Mouse (Mus musculus): ENCODE results near the gene Alox15. TPM values are rescaled to one million over a fixed set of nuclear protein-coding genes. Genes with fewer than 3 reads are reported as not detected.
"Not testable (repeated sequence)": the region's sequence is repeated elsewhere in the genome, so short reads cannot be mapped to it uniquely, and the experiment has no call there.

Alox15 gene
- total RNA-seq (2022): under 1 TPM in 2 of 4 experiments, not detected in 2; 0.45 to 0.61 TPM

- no peak for DNase-seq (ENCODE audit: low spot score in 2 of 2)
Observed at GRCm38 (mm10) chr11:70351868-70352267, at the start of gene Alox15. Gene Alox15 (minus strand): TSS chr11:70352031.

DNA sequence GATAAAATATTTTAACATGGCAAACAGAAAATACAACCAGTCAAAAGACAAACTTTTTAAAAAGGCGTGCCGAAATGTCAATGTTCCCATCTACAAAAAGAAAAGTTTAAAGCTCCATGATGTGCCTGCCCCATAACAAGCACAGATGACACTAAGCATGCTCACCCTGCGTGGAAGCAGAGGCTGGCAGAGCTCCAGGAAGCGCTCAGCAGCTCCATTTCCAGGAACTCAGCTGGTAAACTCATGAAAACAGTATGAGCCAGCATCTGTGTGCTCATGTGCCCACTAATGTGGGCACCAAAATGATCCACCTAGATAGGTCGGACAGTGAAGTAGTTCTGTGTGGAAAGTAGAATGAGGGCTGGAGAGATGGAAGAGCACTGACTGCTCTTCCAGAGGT, 37.6 kb upstream of the Alox15 start:
- peak in 1 of 2 experiments; percentile 18 for DNase-seq (ENCODE audit: low spot score in 2 of 2)

GRCm38 (mm10) chr11:70387436-70387835, 35.6 kb upstream of the Alox15 start:
- DNase-seq (ENCODE audit: low spot score in 2 of 2): no peak

GRCm38 (mm10) chr11:70384136-70384535, 32.3 kb upstream of the Alox15 start:
- DNase-seq (ENCODE audit: low spot score in 2 of 2): no peak

DNA sequence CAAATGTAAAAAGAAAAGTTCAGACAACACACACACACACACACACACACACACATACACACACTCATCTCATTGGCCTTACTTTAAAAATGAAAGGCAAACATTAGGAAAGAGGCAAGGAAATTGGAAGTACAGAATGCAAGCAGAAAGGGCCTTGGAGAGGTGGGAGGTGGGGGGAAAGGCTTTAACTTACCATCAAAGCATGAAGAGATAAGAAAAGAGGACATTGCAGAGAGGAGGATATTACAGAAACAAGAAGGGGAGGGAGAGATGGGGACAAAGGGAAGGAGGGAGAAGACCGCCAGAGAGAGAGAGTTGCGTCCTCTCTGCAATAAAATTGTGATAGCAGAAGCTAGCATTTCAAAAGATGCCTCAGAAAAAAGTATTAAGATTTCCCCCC, 29.5 kb upstream of the Alox15 start:
- DNase-seq (ENCODE audit: low spot score in 2 of 2): no peak

DNA sequence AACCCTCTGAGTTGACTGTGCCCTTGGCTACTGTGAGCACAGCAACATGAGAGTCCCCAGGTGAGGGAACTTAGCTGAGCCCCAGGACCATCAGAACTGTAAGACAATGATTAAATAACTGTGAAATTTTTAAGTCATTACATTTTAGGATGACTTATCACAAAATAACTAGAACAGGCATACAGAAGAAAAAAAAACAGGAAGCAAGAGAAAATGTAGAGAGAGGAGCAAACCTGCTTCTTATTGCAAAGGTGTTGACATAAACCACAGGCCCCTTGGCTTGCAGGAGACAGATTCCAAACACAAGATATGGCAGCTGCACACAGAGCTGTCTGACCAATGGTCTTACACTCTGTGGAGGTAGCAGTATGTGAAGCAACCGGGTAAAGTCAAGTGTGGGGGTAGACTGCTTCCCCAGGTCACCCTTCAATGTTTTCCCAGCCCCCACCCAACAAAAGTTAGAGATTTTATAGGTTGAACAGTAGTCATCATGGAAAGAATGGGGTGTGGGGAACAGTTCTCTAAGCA, 28.7 kb upstream of the Alox15 start:
- no peak for DNase-seq (ENCODE audit: low spot score in 2 of 2)

DNA sequence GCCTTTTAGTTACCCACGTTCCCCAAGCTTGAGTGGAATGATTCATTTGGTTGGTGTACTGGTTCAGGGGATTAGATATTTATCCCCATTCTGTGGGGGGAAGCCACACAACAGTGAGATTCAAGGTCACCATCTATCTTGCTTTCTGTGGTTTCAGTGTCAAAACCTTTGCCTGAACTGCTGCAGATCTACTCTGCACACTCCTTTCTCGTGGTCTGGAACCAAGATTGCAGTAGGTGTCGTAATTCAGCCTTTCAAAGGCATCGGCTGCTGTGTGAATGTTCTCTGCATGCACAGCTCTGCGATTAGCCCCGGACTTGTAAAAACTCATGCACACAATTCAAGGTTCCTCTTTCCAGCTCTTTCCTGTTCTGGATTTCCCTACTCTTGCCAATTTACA, 24.2 kb upstream of the Alox15 start:
- DNase-seq (ENCODE audit: low spot score in 2 of 2): no peak

GRCm38 (mm10) chr11:70374302-70374701, 22.5 kb upstream of the Alox15 start:
- no peak for DNase-seq (ENCODE audit: low spot score in 2 of 2)

DNA sequence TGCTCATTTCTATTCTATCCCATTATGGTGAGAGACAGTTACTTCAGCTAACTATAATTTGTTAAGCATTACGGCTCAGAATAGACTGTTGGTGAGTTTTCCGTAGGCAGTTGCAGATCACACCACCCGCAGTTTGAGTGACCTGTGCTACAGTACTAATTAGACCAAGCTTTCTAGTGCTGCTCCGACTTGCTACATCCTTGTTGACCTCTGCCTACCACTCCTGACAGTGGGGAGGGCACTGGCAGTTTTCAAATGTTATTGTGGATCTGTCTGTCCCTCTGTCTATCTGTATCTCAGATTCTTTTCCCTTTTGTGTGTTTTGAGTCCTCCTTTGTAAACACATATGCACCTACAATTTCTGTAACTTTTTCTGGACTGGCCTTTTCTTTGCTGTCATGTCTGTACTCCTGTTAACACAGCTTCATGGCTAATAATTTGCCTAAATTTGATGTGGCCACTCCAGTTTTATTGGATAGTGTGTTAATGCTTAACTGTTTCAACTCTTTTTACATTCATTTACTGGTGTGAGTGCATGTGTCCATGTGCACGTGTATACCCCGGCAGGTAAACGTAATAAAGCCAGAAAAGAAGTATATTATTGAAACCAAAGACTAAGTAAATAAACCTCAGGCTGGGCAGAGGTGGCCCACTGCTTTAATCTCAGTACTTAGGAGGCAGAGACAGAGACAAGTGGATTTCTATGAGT, 21.2 kb upstream of the Alox15 start:
- no peak for DNase-seq (ENCODE audit: low spot score in 2 of 2)

- DNase-seq (ENCODE audit: low spot score in 2 of 2): no peak
Observed at GRCm38 (mm10) chr11:70372396-70372795, 20.6 kb upstream of the Alox15 start.

GRCm38 (mm10) chr11:70368626-70369025, 16.8 kb upstream of the Alox15 start:
- not testable (repeated sequence) for DNase-seq (ENCODE audit: low spot score in 2 of 2)

DNA sequence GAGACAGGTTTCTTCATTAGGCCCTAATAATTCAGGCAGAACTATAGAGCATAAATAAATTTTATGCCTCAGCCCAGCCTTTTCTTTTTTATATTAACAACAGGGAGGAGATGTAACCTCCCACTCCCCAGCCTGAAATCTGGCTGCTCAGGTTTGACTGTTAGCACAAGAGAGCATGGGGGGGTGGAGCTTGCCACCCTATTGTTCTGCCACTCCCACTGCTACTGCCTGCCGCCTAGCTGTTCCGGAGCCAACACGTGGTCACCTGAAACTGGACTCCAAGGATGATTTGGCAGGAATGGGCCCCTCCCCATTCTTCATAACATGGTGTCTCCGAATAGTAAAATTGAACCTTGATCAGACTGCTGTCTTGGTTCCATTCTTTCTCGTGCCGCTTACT, 15.9 kb upstream of the Alox15 start:
- not testable (repeated sequence) for DNase-seq (ENCODE audit: low spot score in 2 of 2)

DNA sequence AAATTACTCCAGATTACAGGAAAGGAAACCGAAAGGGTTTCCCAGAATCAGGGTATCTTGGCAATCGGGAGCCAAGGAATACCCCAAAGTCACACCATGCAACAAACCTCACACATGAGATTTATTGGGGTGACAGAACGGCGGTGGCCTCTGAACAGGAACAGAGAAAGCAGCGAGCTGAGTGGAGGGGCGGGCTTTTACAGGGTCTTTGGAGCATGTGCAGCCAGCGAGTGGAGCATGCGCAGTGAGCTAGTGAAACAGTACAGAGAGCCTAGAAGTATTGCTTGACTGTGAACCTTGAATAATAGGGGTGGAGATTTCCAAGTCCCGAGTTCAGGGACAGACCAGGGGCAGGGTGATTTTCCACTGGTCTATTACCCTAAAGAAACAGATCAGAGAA, 3.2 kb downstream of the Alox15 start:
- DNase-seq (ENCODE audit: low spot score in 2 of 2): no peak

GRCm38 (mm10) chr11:70347861-70348260, 4.0 kb downstream of the Alox15 start:
- no peak for DNase-seq (ENCODE audit: low spot score in 2 of 2)

DNA sequence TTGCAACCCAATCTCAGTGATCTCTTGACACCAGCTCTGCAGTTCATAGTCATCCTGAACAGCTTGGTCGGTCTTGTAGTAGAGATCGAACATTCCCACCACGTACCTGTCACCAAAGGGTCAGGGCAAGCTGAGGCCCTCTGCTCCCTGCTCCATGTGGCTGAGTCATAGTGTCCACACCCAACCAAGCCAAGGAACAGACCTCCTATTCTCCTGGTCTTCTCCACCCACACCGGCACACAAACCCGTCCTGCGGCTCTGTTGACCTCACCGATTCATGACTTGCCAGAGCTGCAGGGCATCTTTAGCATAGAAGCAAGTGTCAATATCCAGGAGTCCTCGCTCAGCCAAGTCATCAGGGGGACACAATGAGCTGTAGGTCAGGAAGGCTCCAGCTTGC, 6.3 kb downstream of the Alox15 start:
- DNase-seq (ENCODE audit: low spot score in 2 of 2): no peak

- no peak for DNase-seq (ENCODE audit: low spot score in 2 of 2)
Observed at GRCm38 (mm10) chr11:70345061-70345460, 6.8 kb downstream of the Alox15 start.

DNA sequence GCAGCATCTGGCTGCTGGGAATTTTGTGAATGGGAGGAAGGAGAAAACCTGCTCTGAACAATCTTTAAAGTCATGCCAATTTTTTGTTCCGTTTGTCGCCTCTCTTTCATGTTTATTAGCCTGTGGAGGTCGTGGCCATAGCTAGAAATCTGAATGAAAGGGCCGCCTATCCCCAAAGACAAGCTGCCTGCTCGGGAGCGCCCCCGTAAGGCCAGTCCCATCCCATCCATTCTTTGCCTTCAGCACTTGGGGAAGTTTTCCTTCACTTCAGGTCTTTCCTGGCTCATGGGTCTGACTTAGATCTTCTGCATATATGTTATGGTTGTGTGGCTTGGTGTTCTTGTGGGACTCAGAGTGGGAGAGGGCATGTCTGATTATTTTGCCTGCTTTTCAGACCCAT, 12.3 kb downstream of the Alox15 start:
- no peak for DNase-seq (ENCODE audit: low spot score in 2 of 2)

GRCm38 (mm10) chr11:70334477-70334876, 17.4 kb downstream of the Alox15 start:
- DNase-seq (ENCODE audit: low spot score in 2 of 2): peak in 1 of 2 experiments; percentile 58

- no peak for DNase-seq (ENCODE audit: low spot score in 2 of 2)
Observed at GRCm38 (mm10) chr11:70324726-70325125, 27.1 kb downstream of the Alox15 start.

DNA sequence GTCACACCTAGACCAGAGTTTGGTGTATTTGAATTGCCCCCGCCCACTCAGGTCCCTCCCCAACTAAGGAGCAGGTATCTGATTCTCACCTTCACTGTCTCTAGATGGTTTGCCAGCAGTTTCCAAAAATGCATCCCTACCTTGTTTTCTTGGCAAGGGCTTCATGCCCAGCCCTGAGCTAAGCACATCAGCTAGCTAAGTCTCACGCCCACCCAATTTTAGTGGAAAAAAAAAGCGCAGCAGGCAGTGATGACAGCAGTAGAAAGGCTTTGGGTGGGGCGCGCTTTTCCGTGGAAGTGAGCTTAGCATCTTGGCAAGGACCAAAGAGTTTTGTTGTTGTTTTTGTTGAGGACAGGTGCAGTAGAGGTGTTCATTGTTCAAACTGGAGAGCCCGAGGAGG, 29.3 kb downstream of the Alox15 start, which contains the start of gene Alox12e:
Alox12e (minus strand) TSS at position 101 of the 400 bp plus-strand sequence.
- DNase-seq (ENCODE audit: low spot score in 2 of 2): no peak

DNA sequence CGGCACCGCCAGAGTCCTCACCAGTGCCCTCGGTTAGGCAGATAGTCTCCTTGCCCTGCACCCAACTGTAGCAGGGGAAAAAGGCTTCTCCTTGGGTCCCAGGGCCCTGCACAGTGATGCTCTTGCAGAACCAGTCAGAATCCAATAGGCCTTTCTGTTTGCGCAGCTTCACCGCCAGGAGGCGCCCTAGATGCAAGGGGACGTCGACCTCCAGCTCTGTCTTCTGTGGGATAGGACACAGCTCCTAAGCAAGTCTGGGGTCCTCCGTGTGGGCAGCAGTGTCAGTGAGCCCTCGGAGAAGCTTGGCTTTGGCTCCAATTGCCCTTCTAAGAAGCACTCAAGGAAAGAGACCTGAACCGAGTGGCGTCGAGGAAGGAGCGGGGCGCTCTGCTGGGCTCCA, 30.2 kb downstream of the Alox15 start:
- no peak for DNase-seq (ENCODE audit: low spot score in 2 of 2)

DNA sequence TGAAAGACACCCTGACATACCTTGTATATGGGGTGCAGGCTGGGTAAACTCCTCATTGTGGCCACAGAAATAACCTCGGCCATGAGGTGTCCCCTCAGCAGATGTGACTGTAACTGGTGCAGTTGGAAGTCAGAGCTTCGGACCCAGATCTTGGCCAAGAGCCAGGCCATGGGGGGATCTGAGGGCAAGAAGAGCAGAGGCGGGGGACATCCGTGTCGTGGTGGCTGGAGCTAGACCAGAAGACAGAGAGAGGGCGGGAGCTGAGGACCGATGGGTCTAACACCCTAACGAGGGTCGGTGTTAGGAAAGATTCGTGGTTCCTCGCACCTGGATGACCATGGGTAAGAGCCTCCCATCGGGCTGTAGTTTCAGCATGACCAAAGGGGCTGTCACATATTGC, 32.2 kb downstream of the Alox15 start:
- DNase-seq (ENCODE audit: low spot score in 2 of 2): no peak

DNA sequence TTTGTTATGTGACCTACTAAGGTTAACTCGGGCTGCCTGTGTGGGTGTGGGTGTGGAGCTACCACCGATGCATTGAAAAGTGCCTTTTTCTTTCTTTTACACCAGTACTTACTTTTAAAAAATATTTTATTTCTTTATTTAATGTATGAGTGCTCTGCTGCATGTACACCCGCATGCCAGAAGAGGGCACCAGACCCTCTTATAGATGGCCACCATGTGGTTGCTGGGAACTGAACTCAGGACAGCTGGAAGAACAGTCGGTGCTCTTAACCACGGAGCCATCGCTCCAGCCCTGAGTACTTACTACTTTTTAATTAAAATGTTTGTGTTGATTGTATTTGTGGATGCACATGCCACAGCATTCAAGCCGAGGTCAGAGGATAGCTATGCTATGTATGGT, 38.0 kb downstream of the Alox15 start:
- no peak for DNase-seq (ENCODE audit: low spot score in 2 of 2)
